Mouse (Mus musculus) ES-Bruce4 (cell line): ENCODE measurements around the gene Tom1.
A peak's percentile ranks its signal among the peaks of the same experiment; 100 is the strongest.

Experiments
- CTCF ChIP-seq: IDR thresholded peaks from one replicate; pipeline ENCODE4 v1.8.1; 2011; ENCODE audit warnings: low read depth, low read length
- EP300 ChIP-seq: IDR thresholded peaks from 2 replicates; pipeline ENCODE4 v1.6.1; 2011; ENCODE audit warnings: low read depth, low read length; ENCODE audit not compliant: insufficient read depth
- POLR2A ChIP-seq: IDR thresholded peaks from one replicate; pipeline ENCODE4 v1.8.1; 2011; ENCODE audit warnings: low read length; ENCODE audit not compliant: insufficient read depth

- peak; percentile 6 for TF ChIP-seq POLR2A
- no peak for TF ChIP-seq CTCF
- no peak for TF ChIP-seq EP300
Observed at GRCm38 (mm10) chr8:75015981-75016380, 17.5 kb upstream of the Tom1 start.
